Mouse (Mus musculus) R1 (cell line): ENCODE measurements around the gene Lhpp.

Experiments
- DNase-seq: peaks from one replicate; pipeline ENCODE4 v3.0.0-alpha.2; 2018; ENCODE audit warnings: low read depth, low spot score

Gene Lhpp

DNA sequence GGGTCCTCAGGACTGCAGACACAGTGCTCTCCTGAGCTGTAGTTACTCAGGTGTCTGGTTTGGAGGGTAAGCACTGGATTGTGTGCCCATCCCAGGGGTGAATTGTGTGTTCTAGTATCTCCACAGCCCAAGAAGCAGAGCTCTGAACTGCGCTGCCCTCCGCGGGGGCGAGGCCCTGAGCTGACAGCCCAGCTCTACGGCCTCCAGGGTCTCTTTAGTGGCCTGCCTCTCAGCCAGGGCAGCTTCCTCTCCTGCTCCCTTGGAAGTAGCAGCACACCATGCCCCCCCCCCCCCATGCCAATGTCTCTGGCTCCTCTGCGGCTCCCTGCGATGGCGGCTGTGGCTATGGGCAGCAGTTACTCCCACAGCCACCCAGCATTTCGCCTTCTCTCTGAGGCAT, 101.1 kb downstream of the Lhpp start:
- DNase-seq: no peak

DNA sequence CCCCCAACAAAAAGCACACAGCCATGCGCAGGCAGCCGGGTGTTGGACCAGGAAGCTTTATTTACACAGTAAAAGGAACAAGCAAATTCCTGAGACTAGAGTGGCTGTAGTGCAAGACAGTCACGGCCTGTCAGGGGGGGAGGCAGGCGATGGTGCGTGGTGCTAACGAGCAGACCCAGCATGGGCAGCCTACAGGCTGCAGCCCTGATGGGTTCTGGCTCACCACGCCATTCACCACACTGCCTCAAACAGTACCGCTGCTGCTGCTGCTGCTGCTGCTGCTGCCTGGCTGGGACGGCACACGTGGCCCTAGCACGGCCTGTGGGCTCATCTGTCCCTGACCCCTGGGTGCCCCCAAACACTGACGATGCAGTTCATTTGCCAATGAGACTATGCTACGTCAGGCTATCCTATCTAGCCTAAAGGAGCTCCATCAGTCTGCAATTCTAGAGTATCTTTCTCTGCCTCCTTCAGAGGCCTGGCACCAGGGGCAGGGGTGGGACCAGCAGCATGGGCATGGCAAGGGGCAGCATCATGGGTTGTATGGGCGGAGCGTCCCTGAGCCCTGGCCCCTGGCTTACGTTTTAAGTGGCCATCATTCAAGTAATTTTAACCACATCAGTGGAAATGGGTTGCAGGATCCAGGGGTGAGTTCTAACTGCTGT, 101.7 kb downstream of the Lhpp start:
- DNase-seq: peak; percentile 20

DNA sequence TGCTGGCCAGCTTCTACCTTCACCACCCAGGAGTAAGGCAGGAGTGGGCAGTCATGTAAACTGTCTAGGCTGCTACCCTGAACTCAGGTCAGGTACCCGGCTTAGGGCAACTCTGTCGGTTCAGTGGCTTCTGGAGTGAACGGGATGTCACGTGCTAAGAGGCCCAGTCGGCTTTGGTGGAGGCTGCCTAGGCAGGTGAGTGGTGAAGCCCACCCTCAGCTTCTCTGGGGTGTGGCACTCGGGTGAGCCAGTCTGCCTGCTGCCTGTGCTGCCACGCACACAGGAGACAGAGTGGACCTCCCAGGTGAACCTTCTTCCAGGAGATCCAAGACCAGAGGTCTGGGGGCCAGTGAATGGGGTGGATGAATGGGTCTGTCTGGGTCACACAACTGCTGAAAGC, 102.5 kb downstream of the Lhpp start:
- DNase-seq: no peak

DNA sequence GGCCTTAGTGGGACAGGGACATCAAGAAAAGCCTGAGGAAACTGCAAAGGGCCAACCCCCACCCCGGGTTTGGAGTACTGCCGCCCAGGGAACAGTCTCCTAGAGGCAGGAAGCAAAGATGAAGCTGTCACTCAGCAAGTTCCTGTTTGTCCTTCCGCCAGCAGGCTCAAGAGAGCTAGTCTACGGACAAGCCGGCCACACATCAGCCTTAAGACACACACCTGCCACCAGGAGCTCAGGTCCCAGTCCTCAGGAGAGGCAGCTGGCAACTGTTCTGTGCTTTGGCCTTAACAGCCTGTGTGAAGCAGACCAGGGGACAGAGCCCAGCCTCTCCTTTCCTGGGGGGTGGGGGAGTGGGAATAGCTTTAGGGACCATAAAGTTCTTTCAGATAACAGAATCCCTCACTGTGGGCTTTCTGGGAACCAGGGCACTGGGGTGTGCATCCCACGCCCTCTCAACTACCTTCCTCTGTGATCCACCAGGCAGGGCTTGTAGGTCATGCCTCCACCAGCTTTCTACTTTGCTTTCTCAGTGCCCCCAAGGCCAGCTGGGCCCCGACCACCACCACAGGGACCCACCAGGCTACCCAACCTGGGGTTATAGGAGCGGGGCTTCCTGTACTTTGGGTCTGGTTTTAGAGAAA, 103.2 kb downstream of the Lhpp start:
- no peak for DNase-seq

DNA sequence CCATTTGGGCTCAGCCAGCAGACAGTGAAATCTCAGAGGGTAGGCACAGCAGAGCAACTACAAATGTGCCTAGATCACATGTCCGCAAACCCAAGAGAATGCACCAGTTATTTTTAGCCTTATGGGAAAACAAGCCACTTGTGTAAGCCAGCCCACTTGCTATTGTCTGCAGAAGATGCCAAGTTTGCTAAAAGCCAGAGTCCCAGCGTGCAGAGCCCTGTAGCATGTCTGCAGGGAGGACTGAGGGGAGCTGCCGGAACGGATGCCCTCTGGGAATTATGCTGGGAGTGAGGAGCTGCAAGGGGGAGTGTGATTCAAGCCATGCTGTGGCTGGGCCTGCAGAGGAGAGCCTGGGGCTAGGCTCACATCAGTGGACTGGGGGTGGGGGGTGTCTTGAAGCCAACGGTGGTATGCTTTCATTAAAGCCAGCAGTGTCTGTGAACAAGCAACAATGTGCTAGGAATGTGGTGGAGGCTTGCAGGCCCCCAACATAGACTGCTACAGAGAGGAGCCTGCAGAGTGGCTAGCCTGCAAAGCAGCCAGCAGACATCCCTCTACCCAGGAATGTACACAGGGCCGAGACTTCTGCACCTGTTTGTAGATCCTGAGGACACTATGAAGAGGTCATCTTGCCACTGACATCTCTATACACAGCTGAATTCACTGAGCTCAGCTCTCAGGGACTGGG, 103.9 kb downstream of the Lhpp start:
- DNase-seq: no peak

DNA sequence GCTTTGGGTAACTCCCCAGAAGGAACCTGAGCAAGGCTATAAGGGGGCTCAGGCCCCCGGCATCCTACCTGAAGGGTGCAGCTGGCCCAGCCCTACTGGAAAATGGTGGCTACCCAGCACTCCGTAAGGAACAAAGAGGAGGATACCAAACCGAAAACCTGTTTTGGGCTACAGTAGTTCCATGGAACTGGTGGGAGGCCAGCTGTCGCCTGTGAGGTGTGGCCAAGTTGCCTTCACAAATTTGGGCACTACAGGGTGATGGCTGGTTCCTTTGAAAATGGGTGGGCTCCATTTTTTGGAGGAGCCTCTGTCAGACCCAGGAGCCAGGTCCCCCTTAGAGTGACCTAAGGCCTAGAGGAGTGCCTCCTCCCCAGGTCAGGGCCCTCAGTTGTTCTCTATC, 104.8 kb downstream of the Lhpp start:
- no peak for DNase-seq

DNA sequence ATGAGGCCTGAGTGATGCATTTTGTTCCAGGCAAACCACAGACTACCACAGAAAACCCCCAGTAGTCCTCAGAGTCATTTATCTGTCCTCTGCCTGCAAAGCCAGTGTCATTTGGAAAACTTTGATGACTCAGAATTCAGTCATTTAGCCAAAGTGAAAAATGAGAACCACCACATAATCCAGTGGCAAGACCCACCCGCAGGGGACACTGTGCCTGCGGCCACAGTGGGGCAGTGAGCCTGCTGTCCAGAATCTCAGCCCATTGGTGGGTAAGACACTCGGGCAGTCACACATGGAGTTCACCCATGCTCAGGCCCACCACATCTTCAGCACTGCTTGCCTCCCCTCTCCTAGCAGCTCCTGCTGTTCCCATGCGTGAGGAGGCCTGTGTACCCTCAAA, 109.1 kb downstream of the Lhpp start:
- no peak for DNase-seq

DNA sequence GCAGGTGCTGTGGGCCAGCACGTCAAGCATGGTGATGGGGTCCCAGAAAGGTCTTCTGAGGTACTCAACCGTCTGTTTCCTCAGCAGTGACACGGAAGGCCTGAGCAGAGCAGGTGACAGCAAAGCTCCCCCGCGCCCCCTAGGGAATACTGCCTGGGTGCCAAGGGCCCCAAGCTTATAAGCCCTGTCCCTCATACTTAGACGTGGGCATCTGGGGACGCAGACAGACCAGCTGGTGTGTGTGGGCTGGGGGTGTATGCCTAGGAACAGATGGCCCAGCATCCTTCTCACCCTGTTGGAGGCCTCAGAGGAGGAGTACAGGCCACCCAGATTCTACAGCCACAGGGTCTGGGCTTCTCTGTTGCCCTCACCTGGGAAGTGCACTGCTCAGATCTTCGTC, 110.1 kb downstream of the Lhpp start:
- no peak for DNase-seq

DNA sequence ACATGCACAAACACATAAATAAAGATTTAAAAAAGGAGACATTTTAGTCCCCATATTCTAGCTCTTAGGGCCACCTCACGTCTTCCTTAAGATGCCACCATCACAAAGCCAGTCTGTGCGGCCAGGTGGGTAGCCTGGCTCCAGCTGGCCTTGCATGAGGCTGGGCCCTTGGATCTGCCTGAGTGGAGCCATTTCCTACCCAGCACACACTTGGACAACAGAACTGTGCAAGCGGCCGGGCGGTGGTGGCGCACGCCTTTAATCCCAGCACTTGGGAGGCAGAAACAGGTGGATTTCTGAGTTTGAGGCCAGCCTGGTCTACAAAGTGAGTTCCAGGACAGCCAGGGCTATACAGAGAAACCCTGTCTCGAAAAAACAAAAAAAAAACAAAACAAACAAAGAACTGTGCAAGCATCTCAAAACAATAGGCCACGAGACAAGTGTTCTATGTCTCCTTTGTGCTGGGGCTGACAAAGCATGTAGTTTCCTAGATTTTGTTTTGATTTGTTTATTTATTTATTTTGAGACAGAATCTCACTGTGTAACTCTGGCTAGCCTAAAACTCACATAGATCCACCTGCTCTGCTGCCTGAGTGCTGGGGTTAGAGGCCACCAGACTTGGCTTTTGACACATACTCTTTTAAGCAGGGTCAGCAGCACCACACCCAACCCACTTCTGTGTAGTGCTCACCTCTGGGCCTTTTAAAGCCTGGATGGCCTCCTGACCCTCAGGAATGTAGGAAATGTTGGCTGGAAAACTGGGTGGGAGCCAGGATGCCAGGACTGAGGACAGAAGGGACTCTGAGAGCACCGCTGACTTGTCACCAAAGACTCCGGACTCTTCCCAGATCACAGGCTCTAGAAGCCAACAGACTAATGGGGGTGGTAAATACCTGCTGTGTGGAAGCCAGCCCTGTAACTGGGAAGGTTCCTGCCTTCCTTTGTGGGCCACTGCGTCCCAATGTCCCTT, 112.2 kb downstream of the Lhpp start:
- no peak for DNase-seq

DNA sequence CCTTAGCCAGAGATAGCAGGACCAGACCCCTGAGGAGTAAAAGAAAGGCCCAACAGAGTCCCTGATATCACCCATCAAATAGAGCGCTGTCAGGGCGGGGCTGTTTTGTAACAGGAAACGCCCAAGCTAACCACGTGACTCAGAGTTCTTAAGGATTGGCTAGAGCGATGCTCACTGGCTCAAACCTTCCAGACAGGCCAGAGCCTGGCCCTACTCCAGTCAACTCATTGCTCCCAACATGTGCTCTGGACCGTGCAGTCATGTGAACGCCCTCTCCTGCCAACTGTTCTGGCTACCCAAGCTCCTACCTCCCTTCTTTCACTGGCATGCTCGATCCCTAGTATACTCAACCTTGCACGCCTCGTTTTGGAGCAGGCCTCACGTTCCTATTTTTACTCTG, 113.5 kb downstream of the Lhpp start:
- DNase-seq: peak; percentile 60

DNA sequence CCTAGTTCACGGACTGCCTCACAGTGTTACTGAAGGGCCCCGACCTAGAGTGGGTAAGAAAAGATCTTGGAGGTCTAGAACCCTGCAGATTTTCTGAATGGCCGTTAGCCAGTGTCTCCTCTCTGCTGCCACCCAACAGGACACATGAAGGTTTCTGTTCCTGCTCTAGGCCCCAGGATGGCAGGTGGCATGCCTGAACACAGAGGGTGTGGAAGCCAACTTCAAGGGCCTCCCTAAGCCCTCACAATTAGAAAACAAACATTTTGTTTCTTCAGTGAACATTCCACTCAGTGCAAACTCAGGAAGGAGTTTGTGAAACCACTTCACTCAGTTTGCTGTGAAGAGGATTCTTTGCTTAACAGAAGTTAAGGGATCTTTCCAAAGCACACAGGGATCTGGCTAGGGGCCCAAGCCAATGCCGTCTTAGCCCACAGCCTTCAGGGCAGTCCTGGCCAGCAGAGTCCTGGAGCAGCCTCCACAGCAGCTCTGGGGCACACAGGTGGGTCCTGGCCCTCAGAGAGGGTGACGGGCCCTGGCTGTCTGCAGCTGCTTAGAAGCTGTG, 114.1 kb downstream of the Lhpp start:
- no peak for DNase-seq

DNA sequence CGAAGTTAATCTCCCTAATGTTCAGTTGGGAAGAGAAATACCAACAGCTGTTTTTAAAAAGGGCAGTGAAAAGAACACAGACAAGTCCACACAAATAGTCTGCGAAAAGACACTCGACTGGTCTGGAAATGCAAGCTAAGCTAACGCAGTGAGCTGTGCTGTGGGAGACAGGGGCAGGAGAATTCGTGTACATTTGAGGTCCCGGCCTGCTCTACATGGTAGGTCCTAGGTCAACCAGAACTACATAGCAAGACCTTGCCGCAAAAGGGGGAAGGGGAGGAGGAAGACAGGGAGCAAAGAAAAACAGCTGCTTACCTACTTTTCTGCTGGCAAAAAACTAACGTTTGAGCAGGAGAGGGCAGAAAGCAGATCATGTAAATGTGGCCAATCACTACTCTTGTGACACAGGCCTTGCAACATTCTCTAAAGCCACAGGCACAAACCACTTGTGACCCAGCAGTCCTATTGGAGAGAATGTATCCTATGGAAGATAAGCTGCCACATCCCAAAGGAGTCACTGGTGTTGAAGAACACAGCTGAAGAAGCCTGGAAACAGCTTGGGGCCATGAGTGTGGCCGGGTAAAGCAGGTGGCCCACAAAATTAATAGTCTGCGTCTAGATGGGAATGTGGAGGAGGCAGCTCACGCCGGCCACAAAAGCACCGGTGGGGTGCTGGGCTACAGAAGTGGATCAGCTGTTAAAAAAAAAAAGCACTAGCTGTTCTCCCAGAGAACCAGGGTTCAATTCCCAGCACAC, 115.8 kb downstream of the Lhpp start:
- DNase-seq: no peak

DNA sequence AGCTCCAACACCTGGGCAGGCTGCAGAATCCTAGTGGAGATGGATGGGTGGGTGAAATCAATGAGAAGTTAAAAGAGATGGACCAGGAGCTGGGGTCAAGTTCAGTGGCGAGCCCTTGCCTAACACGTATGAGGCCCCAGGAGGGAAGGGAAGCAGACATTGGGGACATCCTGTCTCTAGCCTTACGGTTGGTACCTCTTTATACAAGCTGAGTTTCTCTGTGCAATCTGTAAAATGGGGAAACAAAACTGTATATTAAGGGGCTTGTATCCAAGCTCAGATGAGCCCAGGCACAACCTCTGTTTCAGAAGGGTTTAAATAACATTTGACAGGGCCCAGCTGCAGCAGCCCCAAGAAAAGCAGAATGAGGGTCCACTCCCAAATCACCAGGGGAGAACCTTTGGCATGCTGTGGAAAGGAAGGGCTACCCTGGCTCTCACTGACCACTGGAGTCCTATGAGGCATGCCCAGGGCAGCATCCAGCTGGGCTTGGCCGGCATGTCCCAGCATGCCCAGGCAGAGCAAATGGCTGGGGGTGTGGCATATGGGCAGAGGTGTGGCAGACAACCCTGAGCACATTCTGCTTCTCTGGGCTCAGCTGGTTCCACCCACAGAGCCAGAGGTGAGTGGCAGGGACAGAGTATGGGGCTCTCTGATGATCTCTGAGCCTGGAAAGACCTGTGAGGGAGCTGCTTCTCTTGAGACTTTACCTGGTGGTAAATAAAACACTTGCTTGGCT, 118.8 kb downstream of the Lhpp start:
- no peak for DNase-seq

DNA sequence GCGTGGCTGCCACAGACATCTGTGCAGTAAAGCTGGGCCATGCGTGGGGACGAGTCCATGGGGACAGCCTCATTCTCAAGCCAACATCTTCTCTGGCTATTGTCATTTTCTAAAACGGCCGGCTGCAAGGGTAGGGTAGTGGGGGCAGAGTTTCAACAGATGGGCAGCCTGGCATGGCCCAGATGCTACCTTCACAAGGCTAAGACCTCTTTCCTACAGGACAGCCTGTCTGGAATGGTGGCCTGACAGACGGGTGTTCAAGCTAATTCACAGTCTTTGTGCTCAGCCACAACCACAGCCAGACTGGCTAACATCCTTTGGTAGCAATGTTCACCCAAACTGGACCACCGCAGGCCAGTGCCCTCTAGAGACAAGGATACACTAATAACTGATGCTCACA, 120.1 kb downstream of the Lhpp start:
- no peak for DNase-seq

DNA sequence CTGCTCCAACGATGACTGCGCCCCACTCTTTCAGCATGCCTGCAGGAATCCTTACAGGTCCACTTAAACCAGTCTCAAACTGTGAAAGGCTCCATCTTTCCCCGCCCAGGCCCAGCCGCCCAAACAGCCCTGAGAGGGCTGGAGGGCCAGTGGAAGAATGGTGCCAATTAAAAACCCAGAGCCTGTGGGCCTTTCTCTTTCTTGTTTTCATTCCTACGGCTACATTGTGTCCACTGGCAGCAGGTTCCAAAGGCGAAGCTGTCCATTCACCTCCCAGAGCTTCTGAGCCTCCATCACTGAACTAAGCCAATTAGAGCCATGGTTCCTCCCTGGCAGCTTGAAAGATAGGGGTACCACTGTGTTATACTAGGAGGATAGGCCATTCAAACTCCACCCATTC, 121.1 kb downstream of the Lhpp start:
- DNase-seq: no peak

DNA sequence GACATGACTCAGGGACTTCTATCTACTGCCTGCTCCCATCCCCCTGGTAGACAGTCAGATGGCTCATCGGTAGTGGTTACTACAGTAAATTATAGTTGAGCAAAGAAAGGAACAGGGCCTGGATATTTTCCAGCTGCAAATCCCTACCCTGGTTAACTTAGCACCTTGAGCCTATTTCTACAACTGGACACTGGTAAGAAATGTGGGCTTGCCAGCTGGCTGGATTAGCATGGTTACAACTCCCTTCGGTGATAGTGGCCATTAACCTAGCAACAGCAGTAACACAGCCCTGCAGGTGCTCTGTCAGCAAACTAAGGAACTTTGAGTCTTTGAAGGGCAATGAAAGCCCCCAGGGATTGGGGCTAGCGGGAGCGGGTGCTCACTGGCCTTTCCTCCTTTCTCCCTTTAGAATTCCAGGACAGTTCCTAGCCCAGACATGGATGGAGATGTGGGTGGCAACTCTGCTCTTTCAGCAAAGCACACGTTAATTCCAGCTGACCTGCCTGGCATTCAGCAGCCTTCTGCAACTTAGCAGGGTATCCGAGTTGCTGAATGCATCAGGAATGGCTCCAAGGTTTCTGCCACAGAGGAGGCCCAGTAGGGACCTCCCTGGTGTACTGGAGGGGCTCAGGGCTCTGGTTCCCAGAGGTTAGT, 121.8 kb downstream of the Lhpp start:
- no peak for DNase-seq

DNA sequence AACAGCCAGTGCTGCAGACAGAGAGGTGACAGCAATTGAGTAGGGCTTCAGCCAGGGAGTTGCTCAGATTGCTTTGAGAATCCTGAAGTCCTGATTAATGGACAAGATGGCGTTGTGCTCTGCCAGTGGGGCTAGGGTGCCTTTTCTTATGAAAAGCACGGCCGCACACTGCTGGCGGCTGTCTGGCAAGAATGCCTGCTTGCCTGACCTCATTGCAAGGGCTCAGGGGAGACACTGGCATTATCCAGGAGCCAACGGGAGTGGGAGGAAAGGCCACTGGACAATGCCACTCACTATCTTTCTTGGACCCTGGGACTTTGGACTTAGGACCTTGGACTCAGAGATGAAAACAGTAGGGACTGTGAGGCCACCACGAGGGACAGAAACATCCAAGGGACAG, 123.1 kb downstream of the Lhpp start:
- no peak for DNase-seq

DNA sequence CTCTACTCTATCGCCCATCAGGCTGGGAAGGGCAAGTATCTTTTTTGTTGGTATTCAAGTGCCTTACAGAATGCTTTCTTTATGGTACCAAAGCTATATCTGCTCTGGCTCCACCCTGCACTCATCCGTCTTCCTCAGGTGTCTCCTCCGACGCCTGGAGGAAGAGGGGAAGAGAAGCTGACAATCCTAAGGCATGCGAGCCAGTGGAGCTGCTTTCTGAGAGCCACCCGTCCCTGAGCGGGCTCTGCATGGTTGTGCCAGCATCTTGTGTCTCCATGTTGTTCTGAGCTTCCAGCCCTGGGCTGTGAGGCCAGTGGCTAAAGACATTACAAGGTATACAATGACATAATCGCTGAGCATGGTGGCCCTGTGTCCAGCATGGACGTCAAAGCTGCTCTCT, 123.8 kb downstream of the Lhpp start:
- no peak for DNase-seq

DNA sequence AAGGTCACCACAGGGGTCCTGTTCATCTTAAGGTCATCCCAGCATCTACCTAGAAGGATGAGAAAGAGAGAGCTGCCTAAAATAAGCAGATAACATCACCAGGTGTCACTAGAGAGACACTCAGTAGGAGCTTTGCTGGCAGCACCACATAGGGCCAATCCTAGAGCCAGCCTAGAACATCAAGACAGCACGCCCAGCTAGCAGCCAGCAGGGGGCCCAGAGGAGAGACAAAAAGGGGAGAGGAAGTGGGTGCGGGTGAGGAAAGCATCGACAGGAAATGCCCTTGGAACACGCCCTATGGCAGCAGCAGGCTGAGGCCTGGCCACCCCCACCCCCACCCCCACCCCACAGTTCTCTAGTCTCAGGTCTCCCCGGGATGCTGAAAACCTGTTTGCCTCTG, 124.7 kb downstream of the Lhpp start:
- DNase-seq: peak; percentile 97
